Comparison of ENCODE assay signal across 29 mouse cellular contexts in the genomic region with DNA sequence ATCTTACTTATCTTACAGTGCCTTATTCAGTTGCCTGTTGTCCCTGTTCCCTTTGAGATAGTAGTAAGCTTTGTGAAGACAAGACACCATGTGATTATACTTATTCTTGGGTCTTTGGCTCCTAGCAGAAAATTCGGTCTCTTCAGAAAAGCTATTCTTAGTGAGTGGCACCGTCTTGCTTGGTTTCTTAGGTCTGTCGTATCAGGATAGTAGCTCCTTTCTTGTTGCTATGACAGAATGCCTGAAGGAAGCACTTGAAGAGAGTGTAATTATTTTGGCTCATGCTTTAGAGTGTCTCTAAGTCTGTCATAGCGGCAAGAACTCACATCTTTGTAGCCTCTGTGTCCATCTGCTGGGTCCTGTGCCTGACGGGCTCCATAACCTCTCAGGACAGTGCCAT. TPM values are rescaled to one million over a fixed set of nuclear protein-coding genes. Genes with fewer than 3 reads are reported as not detected.
DNase-seq lines count a peak whose midpoint lies in the region; ATAC-seq and TF ChIP-seq lines count a peak whose summit lies in the region.
"Had no signal": no experiment of that assay in that cellular context is flagged by ENCODE, and none has a peak within 500 bp of the region (broad histone marks: within the 10 kb centered on the region; RNA-seq: fewer than 3 reads in every experiment).

No protein-coding gene starts in this region.

- H3K36me3 ChIP-seq in forebrain, postnatal 0 days (ENCODE audit: insufficient read depth), result no peaks in the 10 kb centered on the region
- H3K36me3 ChIP-seq in forebrain, embryonic 11.5 days (ENCODE audit: control insufficient read depth, insufficient read depth, low read length), result no peaks in the 10 kb centered on the region
- no peaks in the 10 kb centered on the region for H3K36me3 ChIP-seq in testis, adult 2 months (ENCODE audit: control insufficient read depth, insufficient read depth, low read length)
- 0 out of 2 replicates have a peak, but pooled peaks cover 2% of the 10 kb centered on the region for H3K36me3 ChIP-seq in limb, embryonic 10.5 days
- H3K36me3 ChIP-seq: forebrain, embryonic 12.5 days; forebrain, embryonic 15.5 days; heart, embryonic 10.5 days; heart, embryonic 13.5 days had no signal

- H3K4me3 ChIP-seq in forebrain, postnatal 0 days (ENCODE audit: low read depth, low read length), result no peak overlapping the region
- no peak overlapping the region for H3K4me3 ChIP-seq in forebrain, embryonic 11.5 days (ENCODE audit: low read depth, low read length)
- peak overlapping the region; percentile 54 for H3K4me3 ChIP-seq in testis, adult 2 months (ENCODE audit: control insufficient read depth, low read depth, low read length)
- no peak overlapping the region for H3K4me3 ChIP-seq in limb, embryonic 10.5 days
- H3K4me3 ChIP-seq: forebrain, embryonic 12.5 days; forebrain, embryonic 15.5 days; heart, embryonic 10.5 days; heart, embryonic 13.5 days had no signal

- DNase-seq in forebrain, postnatal 0 days, result no peak
- DNase-seq in forebrain, embryonic 11.5 days (ENCODE audit: low spot score), result no peak
- DNase-seq in testis, postnatal 10 days (ENCODE audit: low spot score), result no peak
- DNase-seq in limb, embryonic 10.5 days (ENCODE audit: low spot score), result no peak
- DNase-seq: adrenal gland, postnatal 10 days; B cell, adult 2 months; cerebellum, adult 11-12 months; cerebellum, adult 8-10 months; cerebellum, postnatal 10 days; cerebellum, postnatal 36 days; embryo, embryonic 11 days; gastrocnemius, postnatal 25 days; heart, adult 18-20 months; heart, postnatal 14 days; heart, postnatal 4 days; kidney, adult 18-20 months had no signal

- no peaks in the 10 kb centered on the region for H3K27me3 ChIP-seq in forebrain, postnatal 0 days (ENCODE audit: insufficient read depth, low read length)
- no peaks in the 10 kb centered on the region for H3K27me3 ChIP-seq in forebrain, embryonic 11.5 days (ENCODE audit: control insufficient read depth, insufficient read depth, low read length)
- H3K27me3 ChIP-seq in testis, adult 2 months (ENCODE audit: control insufficient read depth, insufficient read depth, low read length), result no peaks in the 10 kb centered on the region
- no peaks in the 10 kb centered on the region for H3K27me3 ChIP-seq in limb, embryonic 10.5 days (ENCODE audit: low read depth, poor library complexity, severe bottlenecking)
- H3K27me3 ChIP-seq: CH12.LX; forebrain, embryonic 12.5 days; forebrain, embryonic 15.5 days; heart, embryonic 13.5 days; Patski had no signal

- no peak overlapping the region for H3K4me2 ChIP-seq in forebrain, postnatal 0 days (ENCODE audit: low read depth)
- no peak overlapping the region for H3K4me2 ChIP-seq in forebrain, embryonic 11.5 days (ENCODE audit: low read depth, low read length, severe bottlenecking)
- H3K4me2 ChIP-seq: forebrain, embryonic 12.5 days; forebrain, embryonic 15.5 days; heart, embryonic 13.5 days; hindbrain, embryonic 14.5 days had no signal

- no peak overlapping the region for H3K9ac ChIP-seq in forebrain, postnatal 0 days
- H3K9ac ChIP-seq in forebrain, embryonic 11.5 days (ENCODE audit: low read length), result no peak overlapping the region
- H3K9ac ChIP-seq: forebrain, embryonic 12.5 days; forebrain, embryonic 15.5 days; heart, embryonic 13.5 days; hindbrain, embryonic 14.5 days had no signal

- no peak for TF ChIP-seq CTCF in forebrain, postnatal 0 days (IDR thresholded peaks at IDR 0.05; ENCODE audit: low read depth)
- no peak for TF ChIP-seq CTCF in testis, adult 2 months (IDR thresholded peaks at IDR 0.05; ENCODE audit: control insufficient read depth, insufficient read depth, insufficient replicate concordance, low read depth, low read length)

- no peaks in the 10 kb centered on the region for H3K9me3 ChIP-seq in forebrain, postnatal 0 days (ENCODE audit: low read length)
- H3K9me3 ChIP-seq in forebrain, embryonic 11.5 days (ENCODE audit: control insufficient read depth, low read length), result no peaks in the 10 kb centered on the region
- H3K9me3 ChIP-seq in limb, embryonic 10.5 days (replicated peaks), result no peaks in the 10 kb centered on the region
- H3K9me3 ChIP-seq: forebrain, embryonic 12.5 days; forebrain, embryonic 15.5 days; G1E; heart, embryonic 10.5 days; heart, embryonic 13.5 days had no signal

- 78% methylated on average over 5 of the region's 5 CpGs for WGBS in forebrain, postnatal 0 days
- WGBS in forebrain, embryonic 11.5 days, result 87% methylated on average over 5 of the region's 5 CpGs
- 88% methylated on average over 5 of the region's 5 CpGs for WGBS in limb, embryonic 10.5 days

- H3K4me1 ChIP-seq in forebrain, postnatal 0 days (ENCODE audit: insufficient read depth), result no peaks in the 10 kb centered on the region
- no peaks in the 10 kb centered on the region for H3K4me1 ChIP-seq in forebrain, embryonic 11.5 days (replicated peaks; ENCODE audit: control insufficient read depth, insufficient read depth, low read length)
- H3K4me1 ChIP-seq in testis, adult 2 months (ENCODE audit: control insufficient read depth, insufficient read depth, low read length), result no peaks in the 10 kb centered on the region; the same call in 1 of the 2 replicates
- peaks cover 16% of the 10 kb centered on the region for H3K4me1 ChIP-seq in limb, embryonic 10.5 days
- H3K4me1 ChIP-seq: forebrain, embryonic 12.5 days had no signal

- no peak overlapping the region for H3K27ac ChIP-seq in forebrain, postnatal 0 days (ENCODE audit: low read depth, low read length)
- no peak overlapping the region for H3K27ac ChIP-seq in forebrain, embryonic 11.5 days (ENCODE audit: low read depth, low read length)
- H3K27ac ChIP-seq in testis, adult 2 months (ENCODE audit: control insufficient read depth, insufficient read depth, low read depth, low read length), result no peak overlapping the region
- peak overlapping the region; percentile 38; the same call in 1 of the 2 replicates for H3K27ac ChIP-seq in limb, embryonic 10.5 days
- H3K27ac ChIP-seq: forebrain, embryonic 12.5 days; forebrain, embryonic 15.5 days; heart, embryonic 10.5 days; heart, embryonic 13.5 days; hindbrain, embryonic 14.5 days; hindbrain, postnatal 0 days had no signal

- peak; percentile 34; the same call in 1 of the 2 replicates for ATAC-seq in forebrain, postnatal 0 days
- no peak for ATAC-seq in forebrain, embryonic 11.5 days (replicated peaks; ENCODE audit: low FRiP score)
- ATAC-seq in erythroid progenitor cell, adult 5-6 weeks (replicated peaks; ENCODE audit: low FRiP score, poor library complexity, severe bottlenecking), result no peak
- ATAC-seq: forebrain, embryonic 15.5 days; hindbrain, postnatal 0 days; inflammation-experienced regulatory T-cells, adult 6 months; intestine, embryonic 16.5 days; Patski had no signal

- no peak for TF ChIP-seq POLR2A in testis, adult 2 months (IDR thresholded peaks at IDR 0.05; ENCODE audit: control insufficient read depth, low read depth, low read length)

RNA-seq across cellular contexts. Expression of gene Snx29, which starts 57.3 kb away (rescaled TPM):
- 17.7 and 20.6 TPM in 2 replicates for total RNA-seq in forebrain, postnatal 0 days (2014; rRNA removed)
- 2.2 and 5.8 TPM in 2 replicates for polyA plus RNA-seq in forebrain, postnatal 0 days (2015; fragmentation: Nextera tagmentation; extraction: Ambion mirVana)
- 12.5 and 13.5 TPM in 2 replicates for polyA plus RNA-seq in forebrain, embryonic 11.5 days (2014; fragmentation: Nextera tagmentation; extraction: Ambion mirVana)
- polyA plus RNA-seq in testis, adult 2 months (2012; rRNA removed), result 6.1 and 7.7 TPM in 2 replicates
- 9.9 and 12.5 TPM in 2 replicates for polyA plus RNA-seq in limb, embryonic 10.5 days (2016; fragmentation: Nextera tagmentation; extraction: Ambion mirVana)
- total RNA-seq in erythroid progenitor cell, adult 5-6 weeks (2015; ENCODE audit: low replicate concordance), result 8.4 and 16.2 TPM in 2 replicates
- total RNA-seq in erythroid progenitor cell, adult 5-6 weeks (2017; ENCODE audit: low replicate concordance), result 7.3 and 13.6 TPM in 2 replicates
